Mouse (Mus musculus): ENCODE results near the gene Oosp2. TPM values are rescaled to one million over a fixed set of nuclear protein-coding genes. Genes with fewer than 3 reads are reported as not detected.
A peak's percentile ranks its signal among the peaks of the same experiment; 100 is the strongest.

The Oosp2 gene
- polyA plus RNA-seq, 1 experiment = not detected

GRCm38 (mm10) chr19:11612293-11612692 is 48.1 kb downstream of the Oosp2 start:
- TF ChIP-seq CTCF (IDR thresholded peaks at IDR 0.05; ENCODE audit: extremely low read depth, insufficient read depth, insufficient read length, insufficient replicate concordance) (no peak), POLR2A (IDR thresholded peaks at IDR 0.05; ENCODE audit: low read depth, low read length) (no peak)
- H3K4me3 ChIP-seq (ENCODE audit: extremely low read depth, insufficient read depth, insufficient read length) = no peak overlapping the region
- no peaks in the 10 kb centered on the region for H3K27me3 ChIP-seq (ENCODE audit: control insufficient read depth, insufficient read depth, low read length)
- no peak for DNase-seq (ENCODE audit: low read depth in 1 of 2, low spot score in 2 of 2)
- 62% methylated on average over 2 of the region's 2 CpGs for WGBS
- no peaks in the 10 kb centered on the region for H3K36me3 ChIP-seq (ENCODE audit: control insufficient read depth, insufficient read depth, low read length)
- no peak overlapping the region for H3K27ac ChIP-seq (ENCODE audit: insufficient read depth, low read length)
- H3K4me1 ChIP-seq (ENCODE audit: control insufficient read depth, insufficient read depth, insufficient read length) = no peaks in the 10 kb centered on the region

GRCm38 (mm10) chr19:11611541-11611945 is 48.8 kb downstream of the Oosp2 start:
- Histone ChIP-seq H3K4me1 (ENCODE audit: control insufficient read depth, insufficient read depth, insufficient read length) (no peaks in the 10 kb centered on the region), H3K36me3 (ENCODE audit: control insufficient read depth, insufficient read depth, low read length) (no peaks in the 10 kb centered on the region), H3K27ac (ENCODE audit: insufficient read depth, low read length) (no peak overlapping the region), H3K4me3 (ENCODE audit: extremely low read depth, insufficient read depth, insufficient read length) (no peak overlapping the region), H3K27me3 (ENCODE audit: control insufficient read depth, insufficient read depth, low read length) (no peaks in the 10 kb centered on the region)
- WGBS = 7% methylated on average over 6 of the region's 6 CpGs
- peak in 1 of 2 experiments; percentile 52 for DNase-seq (ENCODE audit: low read depth in 1 of 2, low spot score in 2 of 2)
- TF ChIP-seq POLR2A (IDR thresholded peaks at IDR 0.05; ENCODE audit: low read depth, low read length) (no peak), CTCF (IDR thresholded peaks at IDR 0.05; ENCODE audit: extremely low read depth, insufficient read depth, insufficient read length, insufficient replicate concordance) (peak; percentile 32; the same call in 1 of the 2 replicates)

- peak; percentile 18 to 50 for DNase-seq (ENCODE audit: low read depth in 1 of 2, low spot score in 2 of 2)
- 0% methylated on average over 1 of the region's 1 CpGs for WGBS
- no peak overlapping the region for H3K27ac ChIP-seq (ENCODE audit: insufficient read depth, low read length)
- H3K4me3 ChIP-seq (ENCODE audit: extremely low read depth, insufficient read depth, insufficient read length) = no peak overlapping the region
- no peaks in the 10 kb centered on the region for H3K27me3 ChIP-seq (ENCODE audit: control insufficient read depth, insufficient read depth, low read length)
- peak; percentile 33; the same call in 1 of the 2 replicates for TF ChIP-seq CTCF (IDR thresholded peaks at IDR 0.05; ENCODE audit: extremely low read depth, insufficient read depth, insufficient read length, insufficient replicate concordance)
- no peak for TF ChIP-seq POLR2A (IDR thresholded peaks at IDR 0.05; ENCODE audit: low read depth, low read length)
- no peaks in the 10 kb centered on the region for H3K4me1 ChIP-seq (ENCODE audit: control insufficient read depth, insufficient read depth, insufficient read length)
- H3K36me3 ChIP-seq (ENCODE audit: control insufficient read depth, insufficient read depth, low read length) = no peaks in the 10 kb centered on the region
Observed at GRCm38 (mm10) chr19:11608172-11608571, 52.2 kb downstream of the Oosp2 start.

- DNase-seq (ENCODE audit: low read depth in 1 of 2, low spot score in 2 of 2) = no peak
- WGBS = 62% methylated on average over 2 of the region's 2 CpGs
- H3K4me1 ChIP-seq (ENCODE audit: control insufficient read depth, insufficient read depth, insufficient read length) = peaks cover 3% of the 10 kb centered on the region; the same call in 1 of the 2 replicates
- TF ChIP-seq CTCF (IDR thresholded peaks at IDR 0.05; ENCODE audit: extremely low read depth, insufficient read depth, insufficient read length, insufficient replicate concordance) (no peak), POLR2A (IDR thresholded peaks at IDR 0.05; ENCODE audit: low read depth, low read length) (no peak)
- no peak within 1 kb of the TSS for H3K27ac ChIP-seq (ENCODE audit: insufficient read depth, low read length)
- H3K36me3 ChIP-seq (ENCODE audit: control insufficient read depth, insufficient read depth, low read length) = no peaks in the 10 kb centered on the region
- no peak within 1 kb of the TSS for H3K4me3 ChIP-seq (ENCODE audit: extremely low read depth, insufficient read depth, insufficient read length)
- no peaks in the 10 kb centered on the region for H3K27me3 ChIP-seq (ENCODE audit: control insufficient read depth, insufficient read depth, low read length)
Observed at GRCm38 (mm10) chr19:11604603-11605002, 55.8 kb downstream of the Oosp2 start, which contains the start of gene Ms4a6d. Gene Ms4a6d, minus strand, starts transcription at chr19:11604849.

GRCm38 (mm10) chr19:11602026-11602425 is 58.3 kb downstream of the Oosp2 start:
- H3K4me3 ChIP-seq (ENCODE audit: extremely low read depth, insufficient read depth, insufficient read length) = no peak overlapping the region
- TF ChIP-seq POLR2A (IDR thresholded peaks at IDR 0.05; ENCODE audit: low read depth, low read length) = no peak
- peak; percentile 76; the same call in 1 of the 2 replicates for TF ChIP-seq CTCF (IDR thresholded peaks at IDR 0.05; ENCODE audit: extremely low read depth, insufficient read depth, insufficient read length, insufficient replicate concordance)
- DNase-seq (ENCODE audit: low read depth in 1 of 2, low spot score in 2 of 2) = peak; percentile 43 to 67
- peaks cover 3% of the 10 kb centered on the region; the same call in 1 of the 2 replicates for H3K4me1 ChIP-seq (ENCODE audit: control insufficient read depth, insufficient read depth, insufficient read length)
- H3K36me3 ChIP-seq (ENCODE audit: control insufficient read depth, insufficient read depth, low read length) = no peaks in the 10 kb centered on the region
- no peaks in the 10 kb centered on the region for H3K27me3 ChIP-seq (ENCODE audit: control insufficient read depth, insufficient read depth, low read length)
- no peak overlapping the region for H3K27ac ChIP-seq (ENCODE audit: insufficient read depth, low read length)
- whole genome bisulfite sequencing = 94% methylated on average over 2 of the region's 2 CpGs

- H3K4me3 ChIP-seq (ENCODE audit: extremely low read depth, insufficient read depth, insufficient read length) = no peak overlapping the region
- H3K27ac ChIP-seq (ENCODE audit: insufficient read depth, low read length) = no peak overlapping the region
- no peak for TF ChIP-seq CTCF (IDR thresholded peaks at IDR 0.05; ENCODE audit: extremely low read depth, insufficient read depth, insufficient read length, insufficient replicate concordance)
- no peaks in the 10 kb centered on the region for H3K27me3 ChIP-seq (ENCODE audit: control insufficient read depth, insufficient read depth, low read length)
- no peak for DNase-seq (ENCODE audit: low read depth in 1 of 2, low spot score in 2 of 2)
- H3K4me1 ChIP-seq (ENCODE audit: control insufficient read depth, insufficient read depth, insufficient read length) = peaks cover 3% of the 10 kb centered on the region; the same call in 1 of the 2 replicates
- H3K36me3 ChIP-seq (ENCODE audit: control insufficient read depth, insufficient read depth, low read length) = no peaks in the 10 kb centered on the region
- WGBS = 80% methylated on average over 3 of the region's 3 CpGs
Observed at GRCm38 (mm10) chr19:11601349-11601748, 59.0 kb downstream of the Oosp2 start.

Other genes starting within 250 kb of the Oosp2 start
- 44.9 and 62.0 TPM in 2 replicates for gene Ms4a4b, start 217.0 kb downstream of the Oosp2 start, polyA plus RNA-seq (2012; rRNA removed)
- 8.9 and 12.2 TPM in 2 replicates for gene Ms4a6c, start 191.2 kb downstream of the Oosp2 start, polyA plus RNA-seq (2012; rRNA removed)
- gene Gm8369, start 174.6 kb downstream of the Oosp2 start, polyA plus RNA-seq (2012; rRNA removed) = 35.9 and 38.1 TPM in 2 replicates
- 27.9 and 34.8 TPM in 2 replicates for gene Ms4a6b, start 144.0 kb downstream of the Oosp2 start, polyA plus RNA-seq (2012; rRNA removed)
- 8.6 and 10.2 TPM in 2 replicates for gene Ms4a4d, start 123.8 kb downstream of the Oosp2 start, polyA plus RNA-seq (2012; rRNA removed)
- 2.1 and 3.9 TPM in 2 replicates for gene Ms4a6d, start 55.7 kb downstream of the Oosp2 start, polyA plus RNA-seq (2012; rRNA removed)
- gene Ms4a2, start 36.8 kb downstream of the Oosp2 start, polyA plus RNA-seq (2012; rRNA removed) = 0.12 and 0.14 TPM in 2 replicates
- gene Ms4a3, start 19.7 kb downstream of the Oosp2 start, polyA plus RNA-seq (2012; rRNA removed) = 1.2 and 1.7 TPM in 2 replicates
- gene Oosp1, start 30.6 kb upstream of the Oosp2 start, polyA plus RNA-seq (2012; rRNA removed) = 2.2 and 2.5 TPM in 2 replicates
- gene Oosp3, start 36.5 kb upstream of the Oosp2 start, polyA plus RNA-seq (2012; rRNA removed) = not detected in 2 replicates
- not detected in 2 replicates for gene Gif, start 87.0 kb upstream of the Oosp2 start, polyA plus RNA-seq (2012; rRNA removed)
- gene Mrpl16, start 109.8 kb upstream of the Oosp2 start, polyA plus RNA-seq (2012; rRNA removed) = 4.1 and 5.4 TPM in 2 replicates
- 1.9 and 2.0 TPM in 2 replicates for gene Stx3, start 158.8 kb upstream of the Oosp2 start, polyA plus RNA-seq (2012; rRNA removed)
- gene Olfr1417, start 178.7 kb upstream of the Oosp2 start, polyA plus RNA-seq (2012; rRNA removed) = not detected in 2 replicates
- gene Olfr1418, start 200.5 kb upstream of the Oosp2 start, polyA plus RNA-seq (2012; rRNA removed) = not detected in 2 replicates
- gene Olfr1419, start 214.5 kb upstream of the Oosp2 start, polyA plus RNA-seq (2012; rRNA removed) = not detected in 2 replicates
- gene Olfr1420, start 226.0 kb upstream of the Oosp2 start, polyA plus RNA-seq (2012; rRNA removed) = not detected in 2 replicates